Mouse (Mus musculus) brain, embryonic 14.5 days (tissue): ENCODE measurements around the gene Ralgds. TPM values are rescaled to one million over a fixed set of nuclear protein-coding genes. Genes with fewer than 3 reads are reported as not detected.
A peak's percentile ranks its signal among the peaks of the same experiment; 100 is the strongest.

Experiments used
- DNase-seq: peaks from one replicate; pipeline ENCODE4 v3.0.0-alpha.2; 2011; ENCODE audit warnings: low read depth
- CTCF ChIP-seq: fragments of 200-500 bp; IDR thresholded peaks from 2 replicates; pipeline ENCODE4 v1.5.1; 2012; ENCODE audit warnings: inconsistent platforms, mild to moderate bottlenecking, moderate library complexity, borderline replicate concordance; ENCODE audit not compliant: insufficient read depth, insufficient read length; ENCODE audit errors: extremely low read depth
- POLR2A ChIP-seq: fragments of 200-500 bp; IDR thresholded peaks from 2 replicates; pipeline ENCODE4 v1.6.1; 2012; ENCODE audit warnings: mild to moderate bottlenecking, inconsistent platforms, borderline replicate concordance; ENCODE audit not compliant: poor library complexity, insufficient read depth, insufficient read length, severe bottlenecking; ENCODE audit errors: extremely low read depth
- polyA plus RNA-seq: library from polyadenylated mRNA; depleted of rRNA; stranded (reverse); fragments of >200 nt; gene quantifications from 2 replicates; pipeline ENCODE4 v1.2.3, GENCODE M21; 2012

Ralgds gene
- polyA plus RNA-seq, 1 experiment = 191 TPM

DNA sequence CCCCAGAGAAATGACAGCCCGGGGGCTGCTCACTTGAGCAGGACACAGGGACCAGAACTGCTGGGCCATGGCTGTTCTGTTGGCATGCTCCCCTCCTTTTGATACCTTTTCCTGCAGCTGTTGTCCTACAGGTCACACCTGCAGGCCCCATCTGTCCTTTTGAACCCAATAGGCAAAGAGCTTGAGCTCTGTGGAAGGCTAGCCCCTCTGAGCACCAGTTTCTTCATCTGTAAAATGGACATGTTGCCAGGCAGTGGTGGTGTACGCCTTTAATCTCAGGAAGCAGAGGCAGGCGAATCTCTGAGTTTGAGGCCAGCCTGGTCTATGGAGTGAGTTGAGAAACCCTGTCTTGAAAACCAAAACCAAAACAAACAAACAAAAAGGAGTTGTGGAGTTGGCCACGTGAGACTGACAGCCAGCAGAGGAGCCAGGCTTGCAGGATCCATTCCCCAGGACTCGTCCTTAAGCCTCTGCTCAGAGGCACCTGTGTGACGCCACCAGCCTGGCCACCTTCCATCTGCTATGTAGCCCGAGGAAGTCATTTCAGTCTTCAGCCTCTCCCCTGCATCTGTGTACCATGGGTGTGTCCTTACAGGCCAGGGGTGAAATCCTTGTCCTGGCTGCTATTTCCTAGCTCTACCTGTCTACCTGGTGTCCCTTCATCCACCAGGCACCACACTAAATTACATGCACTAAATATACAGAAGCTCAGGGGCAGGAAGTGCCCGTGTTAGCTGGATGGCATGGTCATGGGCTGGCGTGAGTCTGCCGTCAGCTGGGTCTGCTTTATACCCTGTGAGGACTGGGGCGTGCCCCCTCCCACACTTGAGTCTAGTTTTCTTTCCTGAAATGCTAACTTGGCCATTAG lies 24.1 kb downstream of the Ralgds start:
- no peak for DNase-seq
- TF ChIP-seq CTCF (no peak), POLR2A (no peak)

DNA sequence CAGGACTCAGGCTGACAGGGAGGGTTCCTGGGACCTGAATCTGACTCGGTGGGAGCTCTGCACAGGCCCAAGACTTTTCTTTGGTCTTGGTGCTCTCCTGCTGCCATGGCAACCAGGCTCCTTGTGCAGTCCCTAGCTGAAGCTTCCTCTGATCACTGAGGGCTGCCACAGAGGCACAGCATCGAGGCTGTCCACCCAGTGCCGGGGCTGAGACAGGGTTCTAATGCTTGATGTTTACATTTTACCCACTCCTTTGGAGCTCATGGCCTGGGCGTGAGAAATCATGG lies 24.7 kb downstream of the Ralgds start:
- peak; percentile 74 for DNase-seq
- TF ChIP-seq CTCF (no peak), POLR2A (no peak)

DNA sequence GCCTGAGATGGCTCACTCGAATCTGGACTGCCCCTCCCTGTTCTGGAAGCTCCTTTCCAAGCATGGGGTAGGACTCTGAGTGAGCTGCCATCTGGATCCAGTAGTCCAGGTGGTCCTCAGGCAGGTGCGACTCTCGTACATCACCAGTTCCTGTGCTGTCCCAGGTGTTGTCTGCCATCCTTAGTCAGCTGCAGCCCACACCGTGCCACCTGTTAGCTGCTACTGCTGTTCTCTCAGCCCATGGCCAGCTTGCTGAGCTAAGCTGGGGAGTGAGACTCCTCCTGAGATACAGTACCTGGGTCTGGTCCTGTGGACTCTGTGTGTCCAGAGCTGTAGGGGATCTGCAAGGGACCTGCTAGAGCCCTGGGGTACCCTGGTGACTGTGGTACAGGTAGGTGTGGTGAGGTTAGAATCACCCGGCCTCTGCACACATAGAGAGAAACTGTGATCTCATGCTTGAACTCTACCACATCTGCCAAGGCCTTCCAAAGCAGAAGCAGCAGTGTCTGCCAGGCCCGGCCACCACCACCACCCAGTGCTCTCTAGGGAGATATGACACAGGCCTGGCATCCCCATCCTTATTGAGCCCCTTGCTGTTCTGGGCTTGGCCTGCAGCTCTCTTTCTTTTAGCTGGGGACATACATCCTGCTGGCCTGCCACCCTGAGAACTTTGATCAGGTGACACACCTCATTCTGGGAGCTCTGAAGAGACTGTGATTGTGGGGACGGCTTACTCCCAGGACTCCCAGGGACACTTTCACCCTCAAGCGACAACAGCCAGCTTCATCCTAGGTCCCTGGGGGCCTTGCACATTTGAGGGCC lies 25.3 kb downstream of the Ralgds start:
- DNase-seq = no peak
- TF ChIP-seq CTCF = no peak
- no peak for TF ChIP-seq POLR2A

DNA sequence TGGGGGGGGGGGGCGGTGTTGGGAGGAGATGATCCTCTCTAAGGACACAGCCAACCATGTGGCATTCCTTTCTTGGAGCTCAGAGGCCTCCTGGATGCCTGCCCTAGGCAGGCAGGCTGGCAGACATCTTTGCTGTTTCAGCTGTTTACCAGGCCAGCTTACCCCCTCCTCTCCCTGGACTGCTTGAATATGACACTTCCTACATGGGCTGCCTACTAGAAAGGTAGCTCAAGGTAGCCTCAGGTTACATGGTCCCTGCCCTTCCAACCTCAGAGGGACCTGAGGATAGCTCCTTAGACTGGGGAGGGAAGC lies 25.8 kb downstream of the Ralgds start:
- peak; percentile 72 for DNase-seq
- TF ChIP-seq POLR2A (no peak), CTCF (no peak)

DNA sequence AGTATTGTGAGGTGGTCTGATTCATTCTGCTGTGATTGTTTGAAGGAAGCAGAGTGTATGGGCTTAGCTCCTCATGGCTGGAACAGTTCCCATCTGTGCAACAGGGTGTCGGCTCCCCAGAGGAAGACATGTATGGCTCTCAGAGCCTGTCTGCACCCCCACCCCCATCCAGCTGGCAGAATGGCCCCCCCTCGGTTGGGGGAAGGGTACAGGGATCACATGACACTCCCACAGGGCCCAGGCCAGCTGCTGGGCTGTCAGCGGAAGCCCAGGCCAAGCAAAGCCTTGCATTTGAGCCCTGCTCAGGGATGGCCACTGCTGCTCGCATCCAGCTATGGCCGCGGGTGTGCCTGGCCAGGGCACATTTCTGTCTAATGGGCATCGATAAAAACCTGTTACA lies 26.3 kb downstream of the Ralgds start:
- TF ChIP-seq CTCF (no peak), POLR2A (no peak)
- DNase-seq = peak; percentile 88

DNA sequence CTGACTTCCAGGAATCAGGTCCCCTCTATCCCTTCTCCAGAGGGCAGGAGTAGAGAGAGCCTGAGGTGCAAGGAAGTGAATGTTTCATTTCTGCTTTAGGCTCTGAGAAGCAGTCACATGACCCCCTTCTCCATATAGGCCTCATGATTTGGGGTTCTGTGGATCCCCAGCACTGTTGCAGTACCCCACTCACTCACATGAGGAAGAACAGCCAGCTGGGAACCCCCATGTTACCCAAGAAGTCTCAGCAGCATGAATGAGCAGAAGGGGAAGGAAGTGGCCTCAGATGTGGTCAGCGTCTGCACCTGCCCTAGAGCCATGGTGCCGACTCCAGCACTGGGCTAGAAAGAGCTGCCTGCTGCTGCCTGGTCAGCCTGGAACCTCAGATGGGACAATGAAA lies 27.0 kb downstream of the Ralgds start:
- TF ChIP-seq CTCF = no peak
- no peak for DNase-seq

DNA sequence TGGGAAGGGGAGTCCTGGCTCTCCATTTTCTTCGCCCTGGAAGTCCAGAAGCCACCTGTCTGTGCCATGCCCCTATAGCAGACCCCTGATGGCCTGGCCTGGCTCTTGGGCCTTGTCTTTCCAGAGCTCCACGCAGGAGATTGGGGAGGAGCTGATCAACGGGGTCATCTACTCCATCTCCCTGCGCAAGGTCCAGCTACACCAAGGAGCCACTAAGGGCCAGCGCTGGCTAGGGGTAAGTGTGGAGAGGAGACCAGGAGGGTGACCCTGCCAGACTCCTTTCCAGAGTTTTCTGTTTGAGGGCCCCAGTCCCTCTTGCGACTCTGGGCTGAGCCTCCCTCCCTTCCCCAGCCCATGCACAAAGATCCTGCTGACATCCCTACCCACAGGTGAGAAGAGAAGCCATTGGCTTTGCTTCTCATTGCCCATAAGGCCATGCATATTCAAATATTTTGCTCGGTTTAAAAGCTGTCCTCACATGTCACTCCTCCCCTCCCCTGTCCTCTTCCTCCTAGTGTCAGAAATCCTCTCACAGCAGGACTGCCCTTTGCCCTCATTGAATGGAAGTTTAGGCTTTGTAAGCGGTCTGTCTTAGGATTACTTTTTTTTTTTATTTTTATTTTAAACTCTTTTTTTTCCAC lies 27.8 kb downstream of the Ralgds start:
- DNase-seq = no peak
- TF ChIP-seq CTCF (no peak), POLR2A (no peak)

DNA sequence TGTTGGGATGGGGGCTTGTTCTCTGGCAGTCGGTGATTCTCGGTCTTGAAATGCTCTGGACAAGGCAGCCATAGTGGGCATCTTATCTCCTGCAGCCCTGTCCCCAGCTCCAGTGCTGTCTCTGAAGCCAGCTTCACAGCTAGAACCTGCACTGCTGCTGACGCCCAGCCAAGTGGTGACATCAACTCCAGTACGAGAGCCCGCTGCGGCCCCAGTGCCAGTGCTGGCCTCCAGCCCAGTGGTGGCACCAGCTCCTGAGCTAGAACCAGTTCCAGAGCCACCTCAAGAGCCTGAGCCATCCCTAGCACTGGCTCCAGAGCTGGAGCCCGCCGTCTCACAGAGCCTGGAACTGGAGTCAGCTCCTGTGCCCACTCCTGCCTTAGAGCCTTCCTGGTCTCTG lies 31.0 kb downstream of the Ralgds start:
- TF ChIP-seq CTCF = no peak
- TF ChIP-seq POLR2A = no peak
- DNase-seq = peak; percentile 49

- TF ChIP-seq CTCF (no peak), POLR2A (no peak)
- peak; percentile 68 for DNase-seq
Observed at GRCm38 (mm10) chr2:28545976-28546375, 33.1 kb downstream of the Ralgds start.

GRCm38 (mm10) chr2:28546560-28546959 lies 33.6 kb downstream of the Ralgds start:
- TF ChIP-seq CTCF (no peak), POLR2A (no peak)
- DNase-seq = no peak

GRCm38 (mm10) chr2:28547237-28548172 lies 34.6 kb downstream of the Ralgds start:
- TF ChIP-seq CTCF (peak; percentile 91), POLR2A (no peak)
- peak; percentile 82 for DNase-seq
